Mouse (Mus musculus) spleen, adult 18-20 months (tissue): ENCODE data around the gene Olfr105-ps.

Source experiments
- DNase-seq, 2 experiments: peaks; one replicate each; pipeline ENCODE4 v3.0.0; 2022; ENCODE audit warnings: mixed read lengths in 2 of 2

Olfr105-ps gene

DNA sequence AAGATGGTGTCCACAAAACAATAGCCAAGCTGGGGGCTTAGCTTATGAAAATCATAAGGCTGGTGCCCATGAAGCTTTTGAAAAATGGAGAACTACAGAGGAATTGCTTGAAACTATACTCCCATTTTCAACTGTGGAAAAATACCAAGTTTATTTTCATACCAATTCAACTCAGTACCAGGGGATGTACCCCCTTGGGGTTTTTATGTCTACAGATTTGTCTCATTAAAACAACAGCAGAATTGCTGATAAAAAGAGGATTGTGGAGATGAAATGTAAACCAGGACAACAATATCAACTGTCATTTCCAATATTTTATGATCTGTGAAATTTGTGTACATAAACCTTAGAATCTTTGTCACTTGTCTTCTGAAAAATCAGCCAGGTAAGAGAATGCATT, at the start of gene Olfr105-ps:
TSS of gene Olfr105-ps (plus strand) at position 301 of the 400 bp plus-strand sequence.
- no peak for DNase-seq

DNA sequence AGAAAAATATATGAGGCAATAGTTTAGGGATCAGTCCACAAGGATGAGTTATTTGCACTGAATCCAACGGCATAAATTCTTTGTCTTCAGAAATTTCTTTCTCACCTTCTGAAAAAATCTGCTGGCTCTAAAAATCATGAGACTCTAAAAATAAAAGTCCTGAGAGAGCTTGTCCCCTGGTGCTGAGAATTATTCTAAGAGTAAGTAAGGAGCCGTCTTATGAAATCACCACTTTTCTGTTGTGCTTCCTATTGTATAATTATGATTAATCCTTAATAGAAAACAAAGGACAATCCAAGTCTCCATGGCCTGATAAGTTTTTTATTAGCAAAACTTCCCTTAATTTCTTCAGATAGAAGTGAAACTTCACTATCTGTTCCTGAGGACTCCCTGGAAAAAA, 39.2 kb upstream of the Olfr105-ps start, which contains the start of gene Olfr103:
TSS of gene Olfr103 (minus strand) at position 101 of the 400 bp plus-strand sequence.
- no peak for DNase-seq

DNA sequence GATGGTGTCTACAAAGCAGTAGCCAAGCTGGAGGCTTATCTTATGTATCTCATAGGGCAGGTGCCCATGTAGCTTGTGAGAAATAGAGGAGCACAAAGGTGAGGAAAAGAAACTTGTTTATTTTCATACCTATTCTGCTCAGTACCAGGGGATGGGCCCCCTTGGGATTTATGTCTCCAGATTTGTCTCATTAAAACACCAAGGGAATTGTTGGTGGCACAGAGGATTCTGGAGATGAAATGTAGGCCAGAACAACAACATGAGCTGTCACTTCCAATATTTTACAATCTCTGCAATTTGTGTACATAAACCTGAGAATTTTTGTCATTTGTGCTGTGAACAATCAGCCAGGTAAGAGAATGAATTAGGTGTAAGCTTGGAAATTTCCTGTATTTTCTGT, 19.6 kb upstream of the Olfr105-ps start, which contains the start of gene Olfr104-ps:
TSS of gene Olfr104-ps (plus strand) at position 301 of the 400 bp plus-strand sequence.
- no peak for DNase-seq

DNA sequence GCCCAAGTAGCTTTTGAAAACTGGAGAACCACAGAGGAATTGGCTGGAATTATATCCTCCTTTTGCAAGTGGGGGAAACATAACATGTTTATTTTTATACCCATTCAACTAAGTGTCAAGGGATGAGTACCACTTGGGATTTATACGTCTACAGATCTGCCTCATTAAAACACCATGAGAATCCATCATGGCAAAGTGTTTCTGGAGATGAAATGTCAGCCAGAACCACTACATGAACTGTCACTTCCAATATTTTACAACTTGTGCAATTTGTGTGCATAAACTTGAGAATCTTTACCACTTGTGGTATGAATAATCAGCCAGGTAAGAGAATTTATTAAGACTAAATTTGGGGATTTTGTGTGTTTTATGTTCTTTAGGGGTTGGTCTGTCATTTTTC, 11.3 kb downstream of the Olfr105-ps start, which contains the start of gene Olfr106-ps:
TSS of gene Olfr106-ps (plus strand) at position 301 of the 400 bp plus-strand sequence.
- no peak for DNase-seq

DNA sequence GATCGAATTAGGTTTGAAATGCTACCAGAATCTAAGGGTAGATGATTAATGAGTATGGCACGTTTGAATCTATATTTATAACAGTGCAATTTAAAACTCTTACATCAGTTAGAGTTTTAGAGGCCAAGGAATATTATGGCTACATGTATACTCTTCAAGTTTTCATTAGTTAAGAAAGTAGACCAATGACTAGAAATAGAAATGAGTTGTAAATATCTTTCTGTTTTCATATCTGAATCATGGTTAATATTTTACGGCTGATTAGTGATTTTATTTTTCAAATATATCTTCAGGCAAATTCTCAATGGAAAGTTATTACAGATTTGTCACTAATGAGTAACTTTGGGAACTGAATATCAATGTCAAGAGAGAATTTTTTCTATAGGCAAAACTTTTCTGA, 20.1 kb downstream of the Olfr105-ps start, which contains the start of gene Olfr107:
TSS of gene Olfr107 (plus strand) at position 301 of the 400 bp plus-strand sequence.
- DNase-seq: no peak

DNA sequence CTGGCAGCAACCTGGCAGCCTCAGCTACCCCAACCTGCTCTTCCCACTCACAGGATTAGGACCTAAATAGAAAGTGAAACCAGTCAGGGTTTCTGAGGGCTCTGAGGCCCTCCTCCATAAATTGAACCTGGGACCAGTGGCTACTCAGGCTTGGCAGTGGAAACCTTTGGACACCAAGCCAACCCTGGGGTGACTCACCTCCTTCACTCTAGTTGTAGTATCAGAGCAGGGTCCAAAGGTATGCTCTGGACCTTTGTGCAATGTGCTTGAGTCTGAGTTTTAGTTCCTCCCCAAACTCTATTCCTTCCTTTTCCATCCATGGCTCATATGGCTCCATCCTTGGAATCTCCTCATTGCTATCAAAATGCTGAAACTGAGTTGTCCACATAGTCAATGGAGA, 34.5 kb downstream of the Olfr105-ps start:
- DNase-seq: no peak
